Mouse (Mus musculus): ENCODE data around the gene Ola1.

- TF ChIP-seq POLR2A (IDR thresholded peaks at IDR 0.05; ENCODE audit: low read depth, low read length) (no peak), CTCF (IDR thresholded peaks at IDR 0.05; ENCODE audit: extremely low read depth, insufficient read length, insufficient replicate concordance, low read depth, low read length) (no peak)
Observed at GRCm38 (mm10) chr2:73053791-73054490, 164.8 kb downstream of the Ola1 start.

Measured in small intestine, adult 2 months (tissue).